Mouse (Mus musculus) layer of hippocampus, adult 2 months (tissue): ENCODE data around the gene Usp37. TPM values are rescaled to one million over a fixed set of nuclear protein-coding genes. Genes with fewer than 3 reads are reported as not detected.
"Not testable (repeated sequence)": the region's sequence is repeated elsewhere in the genome, so short reads cannot be mapped to it uniquely, and the experiment has no call there.

Source experiments
- DNase-seq, 2 experiments: peaks; one replicate each; pipeline ENCODE4 v3.0.0; 2022; ENCODE audit warnings: low spot score in 2 of 2
- H3K27ac ChIP-seq: fragments of 200-600 bp; 2 replicates; pipeline ENCODE4 v1.8.1; 2022
- H3K4me3 ChIP-seq: fragments of 200-600 bp; 2 replicates; pipeline ENCODE4 v1.8.1; 2022; ENCODE audit warnings: mild to moderate bottlenecking
- CTCF ChIP-seq: fragments of 200-600 bp; conservative IDR thresholded peaks from 2 replicates; pipeline ENCODE4 v1.8.1; 2022; ENCODE audit warnings: antibody characterized with exemption, mild to moderate bottlenecking, moderate library complexity
- total RNA-seq, 2 experiments: library from RNA; stranded (reverse); gene quantifications; 2 replicates each; pipeline ENCODE4 v1.2.3; 2021

The Usp37 gene
- total RNA-seq, 2 experiments from 2014 or later = 22.9 to 23.4 TPM

GRCm38 (mm10) chr1:74401015-74401702 is 142.9 kb downstream of the Usp37 start:
- DNase-seq = no peak
- H3K27ac ChIP-seq = no peak overlapping the region

GRCm38 (mm10) chr1:74400531-74400930 is 143.6 kb downstream of the Usp37 start:
- no peak for TF ChIP-seq CTCF
- DNase-seq = no peak
- no peak overlapping the region for H3K27ac ChIP-seq
- H3K4me3 ChIP-seq = no peak overlapping the region

More at GRCm38 (mm10) chr1:74401015-74401702, 142.9 kb downstream of the Usp37 start:
- no peak for TF ChIP-seq CTCF
- H3K4me3 ChIP-seq = no peak overlapping the region

GRCm38 (mm10) chr1:74397919-74398451 is 146.1 kb downstream of the Usp37 start:
- Histone ChIP-seq H3K27ac (peak overlapping the region; percentile 82), H3K4me3 (peak overlapping the region; percentile 62)
- TF ChIP-seq CTCF = peak; percentile 81
- DNase-seq = peak in 1 of 2 experiments; percentile 36

- Histone ChIP-seq H3K27ac (peak overlapping the region; percentile 82), H3K4me3 (peak overlapping the region; percentile 62)
- peak; percentile 91 for TF ChIP-seq CTCF
- peak; percentile 87 to 91 for DNase-seq
Observed at GRCm38 (mm10) chr1:74397268-74397918, 146.7 kb downstream of the Usp37 start.

DNA sequence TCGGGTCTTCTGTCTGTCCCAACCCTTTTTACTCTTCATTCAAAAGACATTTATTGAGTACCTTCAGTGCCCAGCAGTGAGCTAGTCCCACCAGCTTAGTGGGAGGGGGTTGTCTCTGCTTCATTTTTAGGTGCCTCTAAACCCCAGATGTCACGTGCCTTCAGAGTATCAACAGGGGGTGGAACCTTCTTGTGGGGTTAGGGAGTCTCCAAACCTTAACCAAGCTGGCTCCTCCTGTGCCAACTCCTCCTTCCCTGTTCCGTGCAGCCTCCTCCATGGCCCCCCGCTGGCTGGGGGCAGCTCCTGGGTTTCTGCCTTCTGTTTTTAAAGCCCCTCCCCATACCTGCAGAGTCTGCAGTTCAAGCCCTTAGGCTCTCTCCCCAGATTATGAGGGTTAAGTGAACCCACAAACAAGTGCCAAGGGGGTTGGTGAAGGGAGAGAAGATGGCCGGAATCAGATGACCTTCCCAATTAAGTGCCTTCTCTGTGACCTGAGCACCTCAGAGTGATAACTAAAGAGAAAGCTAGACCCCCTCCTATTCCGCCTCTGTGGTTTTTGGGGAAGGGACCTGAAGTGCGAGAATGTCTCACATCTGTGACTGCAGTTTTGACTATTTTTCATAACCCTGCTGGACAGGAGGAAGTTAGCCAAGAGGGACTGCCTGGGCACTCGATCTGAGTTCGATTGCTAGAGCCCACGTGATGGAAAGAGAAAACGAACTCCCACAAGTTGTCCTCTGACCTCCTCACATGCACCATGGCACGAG is 147.4 kb downstream of the Usp37 start:
- peak overlapping the region; percentile 62 for H3K4me3 ChIP-seq
- DNase-seq = not testable (repeated sequence)
- peak overlapping the region; percentile 82 for H3K27ac ChIP-seq

DNA sequence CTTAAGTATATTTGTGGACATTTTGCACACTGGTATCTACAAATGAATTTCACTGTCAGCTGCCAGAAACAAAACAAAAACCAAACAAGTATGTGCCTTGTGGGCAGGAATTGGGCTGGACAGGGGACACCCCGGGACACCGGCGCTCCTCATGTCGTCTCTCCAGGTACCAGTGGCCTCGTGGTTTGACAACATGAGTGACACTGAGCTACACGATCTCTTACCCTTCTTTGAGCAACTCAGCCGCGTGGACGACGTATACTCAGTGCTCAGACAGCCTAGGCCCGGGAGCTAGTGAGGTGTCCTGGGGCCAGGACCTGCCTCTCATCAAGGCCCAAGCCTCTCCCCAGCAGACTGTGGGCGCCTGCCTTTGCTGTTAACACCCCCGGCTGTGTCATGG is 148.8 kb downstream of the Usp37 start:
- H3K27ac ChIP-seq = no peak overlapping the region
- H3K4me3 ChIP-seq = no peak overlapping the region
- no peak for TF ChIP-seq CTCF
- DNase-seq = no peak

- DNase-seq = no peak
- H3K4me3 ChIP-seq = no peak overlapping the region
- no peak overlapping the region for H3K27ac ChIP-seq
- no peak for TF ChIP-seq CTCF
Observed at GRCm38 (mm10) chr1:74394858-74395257, 149.2 kb downstream of the Usp37 start.

GRCm38 (mm10) chr1:74394311-74394710 is 149.8 kb downstream of the Usp37 start:
- no peak for DNase-seq
- Histone ChIP-seq H3K27ac (no peak overlapping the region), H3K4me3 (no peak overlapping the region)
- no peak for TF ChIP-seq CTCF

GRCm38 (mm10) chr1:74393697-74394096 is 150.4 kb downstream of the Usp37 start:
- Histone ChIP-seq H3K27ac (no peak overlapping the region), H3K4me3 (no peak overlapping the region)
- TF ChIP-seq CTCF = no peak
- no peak for DNase-seq

- TF ChIP-seq CTCF = peak; percentile 39
- no peak for DNase-seq
- H3K27ac ChIP-seq = peak overlapping the region; percentile 95; the same call in 1 of the 2 replicates
- peak overlapping the region; percentile 61 for H3K4me3 ChIP-seq
Observed at GRCm38 (mm10) chr1:74393010-74393409, 151.1 kb downstream of the Usp37 start.

- Histone ChIP-seq H3K4me3 (peak overlapping the region; percentile 61), H3K27ac (peak overlapping the region; percentile 95)
- TF ChIP-seq CTCF = no peak
- DNase-seq = no peak
Observed at GRCm38 (mm10) chr1:74392446-74392994, 151.6 kb downstream of the Usp37 start.

- DNase-seq = peak in 1 of 2 experiments; percentile 36
Observed at GRCm38 (mm10) chr1:74391844-74392441, 152.1 kb downstream of the Usp37 start.

More at GRCm38 (mm10) chr1:74391844-74392441, 152.1 kb downstream of the Usp37 start:
- Histone ChIP-seq H3K27ac (peak overlapping the region; percentile 95), H3K4me3 (peak overlapping the region; percentile 61)
- no peak for TF ChIP-seq CTCF
